Mouse (Mus musculus) 3T3-L1 (cell line): ENCODE results near the gene Ank3.

ENCODE experiments used
- DNase-seq: peaks from one replicate; pipeline ENCODE4 v3.0.0-alpha.2; 2015; ENCODE audit warnings: low read depth, low spot score

The Ank3 gene

DNA sequence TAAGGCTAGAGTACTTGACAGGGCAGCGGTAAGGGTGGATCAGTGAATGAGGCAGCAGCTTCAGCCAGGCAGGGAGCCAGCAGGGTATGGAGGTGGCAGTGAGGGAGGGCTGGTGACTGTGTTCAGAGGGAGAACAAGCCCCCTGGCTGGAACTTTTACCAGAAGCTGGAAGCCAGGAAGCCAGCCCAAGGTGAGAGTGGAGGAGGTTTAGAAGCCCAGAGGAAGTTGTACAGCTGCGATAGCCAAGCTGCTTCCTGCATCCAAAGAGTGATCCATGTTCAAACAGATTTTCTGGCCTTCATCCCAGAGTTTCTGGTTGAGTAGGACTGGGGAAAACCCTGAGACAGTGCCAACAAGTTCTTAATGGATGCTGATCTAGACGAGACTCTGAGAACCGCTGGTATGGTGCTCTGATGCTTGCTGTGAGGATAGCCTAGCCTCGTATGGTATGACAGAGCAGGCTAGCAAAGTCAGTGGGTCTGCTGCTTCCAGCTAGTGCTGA is 213.3 kb downstream of the Ank3 start:
- DNase-seq, result peak; percentile 94

- DNase-seq, result peak; percentile 42
Observed at GRCm38 (mm10) chr10:69616953-69617352, 218.4 kb downstream of the Ank3 start.

DNA sequence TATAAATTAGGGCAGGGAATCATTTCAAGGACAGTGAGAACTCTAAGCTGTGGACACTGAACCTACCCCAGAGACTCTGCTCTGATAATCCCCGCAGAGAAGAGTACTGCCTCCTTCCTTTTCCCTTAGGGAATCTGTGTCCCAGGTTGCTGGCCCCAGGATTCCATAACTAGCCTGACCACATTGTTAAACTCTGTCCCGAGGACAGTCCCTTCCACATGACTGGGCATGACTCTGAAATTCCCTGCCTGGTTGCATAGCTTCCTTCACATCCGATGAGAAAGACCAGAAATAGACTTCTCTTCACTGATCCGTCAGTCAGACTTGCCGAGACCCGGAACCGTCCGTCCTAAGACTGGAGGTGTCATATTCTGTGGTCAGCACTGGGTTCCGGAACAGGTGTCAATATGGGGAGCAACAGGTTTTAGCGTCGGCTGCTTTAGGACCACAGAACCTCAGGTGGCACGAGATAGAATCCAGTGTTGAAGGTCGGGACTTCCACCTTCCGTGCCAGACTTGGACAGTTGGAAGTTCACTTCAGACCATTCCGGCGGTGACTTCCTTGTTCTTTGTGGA is 219.1 kb downstream of the Ank3 start:
- DNase-seq, result no peak

DNA sequence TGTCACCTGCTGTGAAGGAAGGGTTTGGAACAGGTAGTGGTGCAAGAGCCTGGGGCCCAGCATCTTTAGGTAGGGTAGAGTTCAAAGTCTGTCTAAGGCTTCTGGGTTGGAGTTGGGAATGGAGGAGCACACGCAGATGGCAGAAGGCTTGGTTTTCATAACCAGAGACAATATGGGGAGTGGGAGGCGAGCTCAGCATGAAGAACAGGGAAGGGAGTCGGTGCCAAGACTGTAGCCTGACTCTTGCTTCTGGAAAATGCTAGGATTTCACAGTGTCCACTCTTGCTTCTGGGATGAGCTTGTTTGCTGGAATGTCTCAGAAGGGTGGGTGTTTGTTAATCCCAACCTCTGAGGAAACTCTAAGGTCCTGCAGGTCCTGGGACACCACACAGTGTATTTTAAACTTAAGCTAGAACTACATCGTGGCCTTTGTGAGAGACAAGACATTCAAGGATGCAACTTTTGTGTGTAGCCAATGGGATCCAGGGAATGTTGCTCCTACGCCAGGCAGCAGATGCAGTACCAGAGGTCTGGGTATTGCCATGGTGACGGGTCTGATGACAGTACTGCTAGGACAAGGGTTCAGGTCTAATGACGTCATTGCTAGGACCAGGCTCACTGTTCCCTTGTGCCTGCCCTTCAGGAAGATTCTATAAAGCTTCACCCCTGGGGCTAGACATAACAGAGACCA is 222.3 kb downstream of the Ank3 start:
- DNase-seq, result no peak

DNA sequence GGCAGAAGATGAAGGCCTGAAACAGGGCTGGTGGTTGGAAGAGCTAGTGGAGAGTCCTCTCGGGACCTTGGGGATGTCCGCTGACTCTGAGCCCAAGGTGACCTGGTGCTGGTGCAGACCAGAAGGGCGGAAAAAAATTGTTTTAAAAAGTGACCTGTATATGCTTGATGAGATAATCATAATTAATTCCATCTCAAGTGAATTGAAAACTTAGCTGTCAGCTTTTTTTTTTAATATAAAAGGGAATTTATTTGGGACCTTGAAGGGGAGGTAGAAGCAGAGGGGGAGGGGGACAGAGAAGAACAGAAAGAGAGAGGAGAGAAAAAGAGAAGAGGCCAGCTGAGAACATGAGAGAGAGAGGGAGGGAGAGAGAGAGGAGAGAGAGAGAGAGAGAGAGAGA is 229.2 kb downstream of the Ank3 start:
- DNase-seq, result no peak

DNA sequence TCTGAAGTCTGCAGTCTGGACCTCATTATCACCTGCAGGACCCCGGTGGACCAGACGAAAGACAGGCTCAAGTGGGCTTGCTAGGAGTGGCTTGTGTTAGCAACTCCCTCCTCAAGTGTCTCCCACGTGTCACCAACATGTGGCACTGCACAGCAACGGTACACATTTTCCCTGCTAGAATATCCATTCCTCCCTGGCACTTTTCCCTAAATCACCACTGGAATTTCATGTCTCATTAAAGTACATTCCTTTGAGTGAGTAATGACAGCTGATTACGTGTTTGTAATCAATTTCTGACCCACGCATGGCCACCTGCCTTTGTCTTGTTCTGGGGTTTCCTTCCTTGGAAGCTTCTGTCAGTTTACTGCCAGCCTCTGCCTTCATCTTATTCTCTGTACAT is 230.2 kb downstream of the Ank3 start:
- peak; percentile 79 for DNase-seq

GRCm38 (mm10) chr10:69630802-69631388 is 232.3 kb downstream of the Ank3 start:
- DNase-seq, result peak; percentile 54

DNA sequence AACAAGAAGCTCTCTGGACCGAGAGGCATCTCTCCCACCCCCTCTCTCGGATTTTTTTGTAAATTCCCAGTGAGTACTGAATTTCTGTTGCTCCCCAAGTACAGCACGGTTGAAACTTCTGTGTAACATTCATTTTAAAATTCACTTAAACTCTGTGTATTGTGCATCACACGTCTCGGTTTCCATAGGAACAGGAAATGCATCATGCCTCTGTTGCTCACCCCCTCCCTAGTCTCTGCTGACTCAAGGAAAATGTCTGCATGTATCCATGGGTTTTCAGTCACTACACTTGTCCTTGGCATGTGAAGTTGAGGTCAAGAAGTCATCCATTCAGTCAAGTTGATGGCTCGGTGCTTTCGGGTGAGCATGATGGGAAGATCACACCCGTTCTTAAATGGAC is 234.3 kb downstream of the Ank3 start:
- no peak for DNase-seq

DNA sequence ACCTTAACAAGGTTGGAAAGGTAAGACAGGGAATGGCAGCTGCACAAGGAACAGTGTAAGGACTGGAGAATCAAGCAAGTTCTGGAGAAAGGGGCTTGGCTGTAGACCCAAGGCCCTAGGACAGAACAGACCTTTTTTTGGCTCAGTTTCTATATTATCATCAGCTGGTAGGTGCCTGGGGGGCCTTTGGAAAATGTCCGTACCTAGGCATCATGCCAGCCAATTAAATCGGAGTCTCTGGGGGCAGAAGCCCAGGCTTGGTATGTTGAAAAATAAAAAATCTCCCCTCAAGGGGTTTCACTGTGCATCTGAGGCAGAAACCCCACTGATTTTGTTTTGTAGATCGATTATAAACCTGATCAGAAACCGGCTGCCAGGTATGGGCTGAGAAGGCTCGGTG is 236.3 kb downstream of the Ank3 start:
- DNase-seq, result no peak

GRCm38 (mm10) chr10:69635910-69636656 is 237.5 kb downstream of the Ank3 start:
- DNase-seq, result no peak

- DNase-seq, result no peak
Observed at GRCm38 (mm10) chr10:69639138-69639537, 240.6 kb downstream of the Ank3 start.

GRCm38 (mm10) chr10:69640617-69641016 is 242.0 kb downstream of the Ank3 start:
- no peak for DNase-seq

DNA sequence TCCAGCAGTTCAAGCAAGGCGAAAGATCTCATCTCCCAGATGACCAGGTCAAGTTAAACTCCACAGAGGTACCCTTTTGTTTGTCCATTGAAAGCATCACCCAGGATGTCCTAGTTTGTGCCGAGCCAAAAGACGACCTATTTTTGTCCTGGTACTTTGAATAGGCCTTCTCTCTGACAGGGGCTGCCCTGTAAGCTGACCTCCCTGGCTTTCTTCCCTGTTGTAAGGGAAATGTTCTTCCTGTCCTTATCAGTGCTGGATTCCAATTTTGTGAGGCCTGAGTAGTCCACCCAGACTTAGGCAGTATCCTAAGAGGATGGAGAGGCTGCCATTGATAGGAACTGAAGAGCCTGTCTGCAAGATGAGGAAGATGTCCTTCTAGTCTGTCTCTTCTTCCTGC is 244.9 kb downstream of the Ank3 start:
- DNase-seq, result no peak

GRCm38 (mm10) chr10:69643986-69644385 is 245.4 kb downstream of the Ank3 start:
- DNase-seq, result no peak

GRCm38 (mm10) chr10:69645311-69645802 is 246.8 kb downstream of the Ank3 start:
- DNase-seq, result no peak

DNA sequence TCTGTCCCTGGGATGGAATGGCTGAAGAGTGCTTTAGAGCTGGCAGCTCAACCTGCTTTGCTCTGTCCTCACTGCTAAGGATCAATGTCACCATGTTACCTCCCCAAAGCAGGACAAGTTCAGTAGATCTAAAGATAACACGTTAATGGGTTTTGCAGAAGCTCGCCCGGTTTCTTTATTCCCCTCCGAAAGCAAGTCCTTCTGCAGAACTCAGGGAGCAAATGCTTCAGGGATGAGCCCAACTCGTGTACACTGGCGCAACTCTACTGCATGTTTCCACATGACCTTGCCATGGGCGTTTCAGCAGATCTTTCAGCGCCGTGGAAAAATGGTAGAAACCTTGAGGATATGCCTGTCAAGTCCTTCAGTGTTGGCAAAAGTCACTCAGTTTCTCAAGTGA is 247.4 kb downstream of the Ank3 start:
- no peak for DNase-seq

- DNase-seq, result no peak
Observed at GRCm38 (mm10) chr10:69650074-69650473, 251.5 kb downstream of the Ank3 start.

DNA sequence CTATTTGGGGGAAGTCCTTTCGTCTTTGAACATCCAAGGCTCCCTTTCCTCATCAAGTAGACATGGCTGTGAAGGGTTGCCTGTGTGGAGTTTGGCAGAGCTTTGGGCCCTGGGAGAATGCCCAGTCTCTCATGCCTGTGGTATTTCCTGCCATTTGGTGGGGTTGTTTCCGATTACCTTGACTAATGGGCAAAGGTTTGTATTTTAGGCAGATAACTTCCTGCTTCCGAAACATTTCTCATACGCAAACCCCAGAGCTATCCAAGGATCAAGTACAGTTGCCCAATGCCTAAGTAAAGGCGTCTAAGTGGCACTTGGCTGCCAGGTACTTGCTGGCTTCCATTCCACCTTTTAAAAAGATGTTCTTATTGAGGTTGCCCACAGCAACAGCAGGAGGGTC is 254.1 kb downstream of the Ank3 start:
- DNase-seq, result peak; percentile 92

DNA sequence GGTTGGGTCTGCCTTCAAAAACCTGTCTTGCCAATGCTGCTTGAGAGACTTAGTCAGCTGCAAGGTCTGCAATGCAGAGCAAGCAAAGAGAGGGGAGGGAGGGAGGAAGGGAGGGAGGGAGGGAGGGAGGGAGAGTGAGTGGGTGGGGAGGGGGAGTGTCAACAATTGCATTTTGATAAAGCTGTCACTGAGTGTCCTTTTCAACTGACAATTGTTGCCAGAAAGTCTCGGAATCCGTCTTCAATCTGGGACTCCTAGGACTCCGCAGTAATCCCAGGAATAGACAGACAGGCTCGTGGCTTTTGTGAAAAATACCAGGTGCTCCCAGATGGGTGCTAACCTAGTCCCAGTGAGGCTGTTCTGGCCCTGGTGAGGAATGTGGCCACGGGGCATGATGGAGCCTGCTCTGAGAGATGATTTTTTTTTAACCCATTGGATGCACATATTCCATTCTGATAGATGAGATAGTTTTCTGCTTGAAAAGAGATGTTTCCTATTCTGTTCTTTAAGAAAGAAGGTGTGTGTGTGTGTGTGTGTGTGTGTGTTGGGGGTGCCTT is 254.6 kb downstream of the Ank3 start:
- DNase-seq, result peak; percentile 40

DNA sequence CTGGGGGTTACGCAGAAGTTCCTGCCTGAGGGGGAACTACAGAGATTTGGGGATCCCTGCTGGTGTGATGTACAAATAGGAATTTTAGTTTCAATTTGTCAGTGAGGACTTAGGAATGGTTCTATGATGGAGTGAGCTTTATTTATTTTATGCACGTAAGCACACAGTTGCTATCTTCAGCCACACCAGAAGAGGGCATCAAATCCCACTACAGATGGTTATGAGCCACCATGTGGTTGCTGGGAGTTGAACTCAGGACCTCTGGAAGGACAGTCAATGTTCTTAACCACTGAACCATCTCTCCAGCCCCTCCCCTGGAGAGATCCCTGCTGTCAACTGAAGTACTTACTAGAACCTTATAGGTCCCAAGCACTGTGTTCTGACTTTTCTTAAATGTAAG is 255.6 kb downstream of the Ank3 start:
- peak; percentile 54 for DNase-seq

GRCm38 (mm10) chr10:69654866-69655633 is 256.5 kb downstream of the Ank3 start:
- DNase-seq, result peak; percentile 93
